In the genomic region with DNA sequence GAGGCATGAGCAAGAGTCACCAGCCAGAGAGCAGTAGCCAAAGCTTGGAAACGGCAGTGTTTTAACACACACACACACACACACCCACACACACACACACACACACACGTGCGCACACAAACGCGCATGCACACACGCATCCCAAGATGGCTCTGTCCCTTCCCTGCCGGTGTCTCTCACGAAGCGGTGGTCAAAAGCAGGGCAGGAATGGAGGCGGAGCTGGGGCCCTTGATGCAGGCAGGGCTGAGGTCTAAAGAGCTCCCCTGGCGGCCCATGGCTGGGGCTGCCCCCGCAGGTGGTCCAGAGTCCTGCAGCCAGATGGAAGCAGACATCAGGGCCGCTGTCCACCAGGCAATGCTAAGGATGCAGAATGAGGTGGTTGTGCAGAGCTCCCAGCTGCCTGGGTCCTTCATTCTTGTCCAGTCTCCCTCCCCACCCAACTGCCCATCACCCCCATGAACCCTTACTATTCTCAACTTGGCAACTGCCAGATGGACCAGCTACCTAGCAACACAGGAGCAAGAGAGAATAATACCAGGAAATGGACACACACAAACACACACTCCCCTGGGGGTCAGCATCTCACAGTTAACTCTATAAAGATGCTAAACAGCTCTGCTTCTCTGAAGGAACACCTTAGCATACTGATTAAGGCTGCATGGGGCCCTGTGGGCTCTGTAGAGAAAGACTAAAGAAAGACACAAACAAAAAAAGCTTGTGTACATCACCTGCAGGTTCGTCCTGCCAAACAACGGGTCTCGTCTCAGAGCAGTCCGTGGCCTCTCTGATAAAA, we compare ENCODE assay signal across 8 mouse cellular contexts. TPM values are rescaled to one million over a fixed set of nuclear protein-coding genes. Genes with fewer than 3 reads are reported as not detected.
DNase-seq lines count a peak whose midpoint lies in the region; ATAC-seq lines count a peak whose summit lies in the region.

A gene (minus strand): TSS at position 209 of the 793 bp plus-strand sequence.

- H3K36me3 ChIP-seq in heart, embryonic 14.5 days (ENCODE audit: control insufficient read depth, insufficient read depth, low read length), result no peaks in the 10 kb centered on the region
- H3K36me3 ChIP-seq in hindbrain, embryonic 12.5 days, result no peaks in the 10 kb centered on the region
- no peaks in the 10 kb centered on the region for H3K36me3 ChIP-seq in limb, embryonic 12.5 days

- H3K27me3 ChIP-seq in heart, embryonic 14.5 days (ENCODE audit: control insufficient read depth, insufficient read depth, low read length), result peaks cover 7% of the 10 kb centered on the region
- 0 out of 2 replicates have a peak, but pooled peaks cover 4% of the 10 kb centered on the region for H3K27me3 ChIP-seq in hindbrain, embryonic 12.5 days
- peaks cover 44% of the 10 kb centered on the region for H3K27me3 ChIP-seq in limb, embryonic 12.5 days

- H3K4me1 ChIP-seq in heart, embryonic 14.5 days (ENCODE audit: control insufficient read depth in 2 of 2, insufficient read depth in 2 of 2, low read length in 2 of 2), result 0 out of 4 replicates have a peak, but pooled peaks cover 0 to 4% of the 10 kb centered on the region in 2 experiments
- H3K4me1 ChIP-seq in hindbrain, embryonic 12.5 days, result peaks cover 20% of the 10 kb centered on the region
- H3K4me1 ChIP-seq in limb, embryonic 12.5 days (replicated peaks), result peaks cover 17% of the 10 kb centered on the region

- peak within 1 kb of the TSS; percentile 33 to 34 for H3K4me3 ChIP-seq in heart, embryonic 14.5 days (ENCODE audit: control insufficient read depth in 1 of 2, insufficient read depth in 1 of 2, low read depth in 1 of 2, low read length in 2 of 2)
- peak within 1 kb of the TSS; percentile 51 for H3K4me3 ChIP-seq in hindbrain, embryonic 12.5 days
- peak within 1 kb of the TSS; percentile 41 for H3K4me3 ChIP-seq in limb, embryonic 12.5 days (replicated peaks)

- H3K27ac ChIP-seq in heart, embryonic 14.5 days (replicated peaks in 1 of 2; ENCODE audit: control insufficient read depth in 1 of 2, insufficient read depth in 1 of 2, low read depth in 2 of 2, low read length in 2 of 2), result no peak within 1 kb of the TSS
- H3K27ac ChIP-seq in hindbrain, embryonic 12.5 days, result peak within 1 kb of the TSS; percentile 83
- no peak within 1 kb of the TSS for H3K27ac ChIP-seq in limb, embryonic 12.5 days

- H3K4me2 ChIP-seq in heart, embryonic 14.5 days (ENCODE audit: low read length), result peak within 1 kb of the TSS; percentile 67
- H3K4me2 ChIP-seq in hindbrain, embryonic 12.5 days (replicated peaks), result peak within 1 kb of the TSS; percentile 63
- H3K4me2 ChIP-seq in limb, embryonic 12.5 days, result peak within 1 kb of the TSS; percentile 77

- H3K9ac ChIP-seq in heart, embryonic 14.5 days (ENCODE audit: low read length), result peak within 1 kb of the TSS; percentile 48; the same call in 1 of the 2 replicates
- H3K9ac ChIP-seq in hindbrain, embryonic 12.5 days, result peak within 1 kb of the TSS; percentile 64
- H3K9ac ChIP-seq in limb, embryonic 12.5 days (replicated peaks), result peak within 1 kb of the TSS; percentile 47

- no peak for DNase-seq in heart, postnatal 25 days (ENCODE audit: low spot score)
- DNase-seq in embryo, embryonic 10.5 days (ENCODE audit: low spot score), result peak; percentile 87
- peak; percentile 74 to 83 for DNase-seq in right cerebral cortex, adult 2 months (ENCODE audit: low spot score in 2 of 2)
- DNase-seq in cerebellum, adult 11-12 months, result no peak
- DNase-seq in adrenal gland, postnatal 25 days, result no peak

- peak; percentile 48 for ATAC-seq in heart, embryonic 14.5 days (ENCODE audit: insufficient number of reproducible peaks, insufficient read depth, low FRiP score, low read depth)
- ATAC-seq in hindbrain, embryonic 12.5 days (ENCODE audit: low FRiP score), result peak; percentile 62
- no peak for ATAC-seq in limb, embryonic 12.5 days (ENCODE audit: insufficient number of reproducible peaks, insufficient read depth, low FRiP score, low TSS enrichment, low read depth)

- intact Hi-C loops in heart, postnatal 25 days (cut with DNase I), result no loop called here

- WGBS in heart, embryonic 14.5 days, result 13% methylated on average over 16 of the region's 17 CpGs
- 9% methylated on average over 11 of the region's 17 CpGs for WGBS in hindbrain, embryonic 12.5 days
- WGBS in limb, embryonic 12.5 days, result 11% methylated on average over 17 of the region's 17 CpGs

- H3K9me3 ChIP-seq in heart, embryonic 14.5 days (ENCODE audit: control insufficient read depth, low read length), result 0 out of 2 replicates have a peak, but pooled peaks cover 2% of the 10 kb centered on the region
- H3K9me3 ChIP-seq in hindbrain, embryonic 12.5 days (replicated peaks), result no peaks in the 10 kb centered on the region; the same call in 1 of the 2 replicates
- peaks cover 12% of the 10 kb centered on the region for H3K9me3 ChIP-seq in limb, embryonic 12.5 days

RNA-seq across cellular contexts. Expression of the gene that starts here (rescaled TPM):
- 0.54 and 0.63 TPM in 2 replicates for polyA plus RNA-seq in heart, embryonic 14.5 days (2014; fragmentation: Nextera tagmentation; extraction: Ambion mirVana)
- total RNA-seq in heart, postnatal 25 days (2021), result under 1 TPM in 1 of 2 experiments, not detected in 1; 0.20 TPM
- 1.9 and 2.2 TPM in 2 replicates for polyA plus RNA-seq in hindbrain, embryonic 12.5 days (2016; fragmentation: Nextera tagmentation; extraction: Ambion mirVana)
- polyA plus RNA-seq in limb, embryonic 12.5 days (2016; fragmentation: Nextera tagmentation; extraction: Ambion mirVana), result 0.09 and 0.15 TPM in 2 replicates
- total RNA-seq in adrenal gland, postnatal 25 days (2021), result 5.9 and 7.5 TPM in 2 replicates

Comparison
In these comparisons a context has a peak if more than half of its experiments do, and no peak if none do; other contexts are left out.
1. Peak in ATAC-seq, H3K4me3 ChIP-seq, H3K9ac ChIP-seq and H3K4me2 ChIP-seq in heart, embryonic 14.5 days; RNA of the gene not detected or under 1 TPM.
2. DNase-seq: peak in embryo, embryonic 10.5 days (single experiment) and right cerebral cortex, adult 2 months (2 of 2); none in heart, postnatal 25 days (single experiment), cerebellum, adult 11-12 months (single experiment) and adrenal gland, postnatal 25 days (single experiment).
3. Peak in every context shown above with its lines, with median percentiles within 50 percentile points of each other: H3K4me2 ChIP-seq, H3K4me3 ChIP-seq and H3K9ac ChIP-seq.